Mouse (Mus musculus) bone marrow, adult 2 months (tissue): ENCODE data around the gene Mospd2.

Experiments used
- CTCF ChIP-seq: fragments of 200-500 bp; IDR thresholded peaks from 2 replicates; pipeline ENCODE4 v1.5.1; 2011; ENCODE audit warnings: low read length, control low read depth; ENCODE audit not compliant: control insufficient read depth, insufficient read depth
- POLR2A ChIP-seq: fragments of 200-500 bp; IDR thresholded peaks from 2 replicates; pipeline ENCODE4 v1.6.1; 2011; ENCODE audit warnings: low read depth, mild to moderate bottlenecking, control low read depth, low read length, borderline replicate concordance; ENCODE audit not compliant: control insufficient read depth

GRCm38 (mm10) chrX:164886260-164886659 is 93.9 kb downstream of the Mospd2 start:
- TF ChIP-seq POLR2A (no peak), CTCF (no peak)
